Mouse (Mus musculus): ENCODE measurements around the gene Mgmt. TPM values are rescaled to one million over a fixed set of nuclear protein-coding genes. Genes with fewer than 3 reads are reported as not detected.

The Mgmt gene
- polyA plus RNA-seq, 2 experiments, result 3.3 to 6.6 TPM

GRCm38 (mm10) chr7:137069768-137070167 lies 175.4 kb downstream of the Mgmt start:
- ATAC-seq (ENCODE audit: low FRiP score, low read depth) (no peak), DNase-seq (ENCODE audit: low spot score) (no peak)
- no peaks in the 10 kb centered on the region for H3K9me3 ChIP-seq (ENCODE audit: control insufficient read depth, low read length)
- H3K36me3 ChIP-seq (ENCODE audit: control insufficient read depth, insufficient read depth, low read length), result no peaks in the 10 kb centered on the region
- no peak overlapping the region for H3K27ac ChIP-seq (replicated peaks; ENCODE audit: low read depth, low read length)
- no peaks in the 10 kb centered on the region for H3K27me3 ChIP-seq (ENCODE audit: control insufficient read depth, insufficient read depth, low read length)
- no peak overlapping the region for H3K4me2 ChIP-seq (replicated peaks; ENCODE audit: low read depth, low read length, severe bottlenecking)
- H3K4me1 ChIP-seq (ENCODE audit: control insufficient read depth, insufficient read depth, low read length), result peaks cover 19% of the 10 kb centered on the region
- no peak overlapping the region for H3K4me3 ChIP-seq (replicated peaks; ENCODE audit: low read length)
- H3K9ac ChIP-seq (ENCODE audit: low read depth, low read length, severe bottlenecking), result no peak overlapping the region
- TF ChIP-seq POLR2A (IDR thresholded peaks at IDR 0.05; ENCODE audit: borderline replicate concordance, extremely low read depth, insufficient read depth, insufficient read length), result no peak
- 91% methylated on average over 6 of the region's 6 CpGs for WGBS

DNA sequence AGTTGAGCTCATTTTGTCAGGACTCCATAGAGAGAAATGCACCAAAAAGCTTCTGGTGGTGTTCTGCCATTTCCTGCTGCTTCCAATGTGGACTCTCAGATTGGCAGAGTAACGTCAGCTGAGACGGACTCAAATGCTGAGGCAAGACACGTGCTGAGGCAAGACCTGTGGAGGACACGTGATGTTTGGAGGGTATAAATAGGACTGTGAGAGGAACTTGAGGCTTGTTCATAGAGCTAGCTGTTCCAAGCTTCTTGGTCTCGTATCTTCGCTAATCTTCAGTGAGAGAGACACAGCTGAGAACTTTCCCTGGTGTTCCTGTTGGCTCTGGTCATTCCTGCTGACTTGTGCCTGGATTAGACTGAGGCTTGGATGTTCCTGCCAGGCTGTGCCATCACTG lies 176.9 kb downstream of the Mgmt start:
- DNase-seq (ENCODE audit: low spot score), result no peak
- H3K9me3 ChIP-seq (ENCODE audit: control insufficient read depth, low read length), result no peaks in the 10 kb centered on the region
- H3K9ac ChIP-seq (ENCODE audit: low read depth, low read length, severe bottlenecking), result no peak overlapping the region
- no peaks in the 10 kb centered on the region for H3K27me3 ChIP-seq (ENCODE audit: control insufficient read depth, insufficient read depth, low read length)
- H3K4me2 ChIP-seq (replicated peaks; ENCODE audit: low read depth, low read length, severe bottlenecking), result no peak overlapping the region
- WGBS, result 91% methylated on average over 6 of the region's 6 CpGs
- no peak overlapping the region for H3K4me3 ChIP-seq (replicated peaks; ENCODE audit: low read length)
- H3K4me1 ChIP-seq (ENCODE audit: control insufficient read depth, insufficient read depth, low read length), result peaks cover 25% of the 10 kb centered on the region
- ATAC-seq (ENCODE audit: low FRiP score, low read depth), result no peak
- H3K36me3 ChIP-seq (ENCODE audit: control insufficient read depth, insufficient read depth, low read length), result no peaks in the 10 kb centered on the region
- no peak for TF ChIP-seq POLR2A (IDR thresholded peaks at IDR 0.05; ENCODE audit: borderline replicate concordance, extremely low read depth, insufficient read depth, insufficient read length)
- H3K27ac ChIP-seq (replicated peaks; ENCODE audit: low read depth, low read length), result no peak overlapping the region

DNA sequence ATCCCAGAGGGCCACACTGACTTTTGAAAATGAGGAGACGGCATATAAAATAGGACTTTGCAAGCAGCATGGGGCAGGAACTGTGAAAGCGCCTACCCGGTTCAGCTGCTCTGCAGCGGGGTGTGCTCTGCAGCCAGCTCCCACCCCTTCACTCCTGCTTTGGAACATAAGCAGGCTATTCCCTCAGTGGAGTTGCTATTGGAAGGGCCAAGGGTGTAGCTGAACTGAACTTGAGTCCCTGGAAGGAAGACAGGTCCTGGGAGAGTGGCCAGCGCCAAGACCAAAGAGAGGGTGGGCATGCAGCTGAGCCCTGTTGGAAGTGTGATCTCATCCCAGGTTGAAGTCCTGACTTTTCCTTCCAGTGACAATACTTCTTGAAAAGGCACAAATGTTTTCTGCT lies 179.5 kb downstream of the Mgmt start:
- Histone ChIP-seq H3K4me2 (replicated peaks; ENCODE audit: low read depth, low read length, severe bottlenecking) (0 out of 2 replicates have a peak overlapping the region, but pooled peaks have one; percentile 18), H3K9ac (ENCODE audit: low read depth, low read length, severe bottlenecking) (no peak overlapping the region), H3K4me1 (ENCODE audit: control insufficient read depth, insufficient read depth, low read length) (peaks cover 25% of the 10 kb centered on the region), H3K27ac (replicated peaks; ENCODE audit: low read depth, low read length) (peak overlapping the region; percentile 44), H3K4me3 (replicated peaks; ENCODE audit: low read length) (no peak overlapping the region), H3K36me3 (ENCODE audit: control insufficient read depth, insufficient read depth, low read length) (no peaks in the 10 kb centered on the region), H3K27me3 (ENCODE audit: control insufficient read depth, insufficient read depth, low read length) (no peaks in the 10 kb centered on the region), H3K9me3 (ENCODE audit: control insufficient read depth, low read length) (no peaks in the 10 kb centered on the region)
- no peak for TF ChIP-seq POLR2A (IDR thresholded peaks at IDR 0.05; ENCODE audit: borderline replicate concordance, extremely low read depth, insufficient read depth, insufficient read length)
- DNase-seq (ENCODE audit: low spot score), result peak; percentile 62
- ATAC-seq (ENCODE audit: low FRiP score, low read depth), result peak; percentile 77
- WGBS, result 31% methylated on average over 5 of the region's 5 CpGs

GRCm38 (mm10) chr7:137074324-137074723 lies 179.9 kb downstream of the Mgmt start:
- H3K4me1 ChIP-seq (ENCODE audit: control insufficient read depth, insufficient read depth, low read length), result peaks cover 25% of the 10 kb centered on the region
- 48% methylated on average over 6 of the region's 6 CpGs for WGBS
- no peaks in the 10 kb centered on the region for H3K9me3 ChIP-seq (ENCODE audit: control insufficient read depth, low read length)
- H3K4me2 ChIP-seq (replicated peaks; ENCODE audit: low read depth, low read length, severe bottlenecking), result no peak overlapping the region
- H3K9ac ChIP-seq (ENCODE audit: low read depth, low read length, severe bottlenecking), result no peak overlapping the region
- no peak overlapping the region for H3K4me3 ChIP-seq (replicated peaks; ENCODE audit: low read length)
- ATAC-seq (ENCODE audit: low FRiP score, low read depth) (peak; percentile 49; the same call in 1 of the 2 replicates), DNase-seq (ENCODE audit: low spot score) (peak; percentile 63)
- peak overlapping the region; percentile 9; the same call in 1 of the 2 replicates for H3K27ac ChIP-seq (replicated peaks; ENCODE audit: low read depth, low read length)
- no peak for TF ChIP-seq POLR2A (IDR thresholded peaks at IDR 0.05; ENCODE audit: borderline replicate concordance, extremely low read depth, insufficient read depth, insufficient read length)
- H3K36me3 ChIP-seq (ENCODE audit: control insufficient read depth, insufficient read depth, low read length), result no peaks in the 10 kb centered on the region
- H3K27me3 ChIP-seq (ENCODE audit: control insufficient read depth, insufficient read depth, low read length), result no peaks in the 10 kb centered on the region

GRCm38 (mm10) chr7:137075301-137075700 lies 180.9 kb downstream of the Mgmt start:
- Histone ChIP-seq H3K27ac (replicated peaks; ENCODE audit: low read depth, low read length) (no peak overlapping the region), H3K36me3 (ENCODE audit: control insufficient read depth, insufficient read depth, low read length) (no peaks in the 10 kb centered on the region), H3K27me3 (ENCODE audit: control insufficient read depth, insufficient read depth, low read length) (no peaks in the 10 kb centered on the region), H3K4me1 (ENCODE audit: control insufficient read depth, insufficient read depth, low read length) (peaks cover 25% of the 10 kb centered on the region), H3K4me3 (replicated peaks; ENCODE audit: low read length) (no peak overlapping the region), H3K9ac (ENCODE audit: low read depth, low read length, severe bottlenecking) (no peak overlapping the region), H3K4me2 (replicated peaks; ENCODE audit: low read depth, low read length, severe bottlenecking) (no peak overlapping the region), H3K9me3 (ENCODE audit: control insufficient read depth, low read length) (no peaks in the 10 kb centered on the region)
- 100% methylated on average over 1 of the region's 1 CpGs for WGBS
- DNase-seq (ENCODE audit: low spot score) (no peak), ATAC-seq (ENCODE audit: low FRiP score, low read depth) (no peak)
- TF ChIP-seq POLR2A (IDR thresholded peaks at IDR 0.05; ENCODE audit: borderline replicate concordance, extremely low read depth, insufficient read depth, insufficient read length), result no peak

- Histone ChIP-seq H3K4me2 (replicated peaks; ENCODE audit: low read depth, low read length, severe bottlenecking) (no peak overlapping the region), H3K4me3 (replicated peaks; ENCODE audit: low read length) (no peak overlapping the region), H3K9ac (ENCODE audit: low read depth, low read length, severe bottlenecking) (no peak overlapping the region), H3K27ac (replicated peaks; ENCODE audit: low read depth, low read length) (no peak overlapping the region), H3K36me3 (ENCODE audit: control insufficient read depth, insufficient read depth, low read length) (no peaks in the 10 kb centered on the region), H3K27me3 (ENCODE audit: control insufficient read depth, insufficient read depth, low read length) (no peaks in the 10 kb centered on the region), H3K4me1 (ENCODE audit: control insufficient read depth, insufficient read depth, low read length) (peaks cover 30% of the 10 kb centered on the region), H3K9me3 (ENCODE audit: control insufficient read depth, low read length) (no peaks in the 10 kb centered on the region)
- DNase-seq (ENCODE audit: low spot score), result no peak
- no peak for TF ChIP-seq POLR2A (IDR thresholded peaks at IDR 0.05; ENCODE audit: borderline replicate concordance, extremely low read depth, insufficient read depth, insufficient read length)
- no peak for ATAC-seq (ENCODE audit: low FRiP score, low read depth)
- WGBS, result 92% methylated on average over 4 of the region's 4 CpGs
Observed at GRCm38 (mm10) chr7:137080171-137080570, 185.8 kb downstream of the Mgmt start.

Measured in limb, embryonic 14.5 days (tissue).